Mouse (Mus musculus) kidney, adult 2 months (tissue): ENCODE measurements around the gene Ctdnep1.

ENCODE experiments used
- CTCF ChIP-seq: fragments of 200-500 bp; conservative IDR thresholded peaks from 2 replicates; pipeline ENCODE4 v1.5.1; 2011; ENCODE audit warnings: low read depth, mild to moderate bottlenecking, control low read depth, low read length, moderate library complexity, mixed read lengths; ENCODE audit not compliant: insufficient read depth, insufficient read length
- POLR2A ChIP-seq: fragments of 200-500 bp; IDR thresholded peaks from one replicate; pipeline ENCODE4 v1.6.1; 2011; ENCODE audit warnings: low read depth, low read length, control low read depth

DNA sequence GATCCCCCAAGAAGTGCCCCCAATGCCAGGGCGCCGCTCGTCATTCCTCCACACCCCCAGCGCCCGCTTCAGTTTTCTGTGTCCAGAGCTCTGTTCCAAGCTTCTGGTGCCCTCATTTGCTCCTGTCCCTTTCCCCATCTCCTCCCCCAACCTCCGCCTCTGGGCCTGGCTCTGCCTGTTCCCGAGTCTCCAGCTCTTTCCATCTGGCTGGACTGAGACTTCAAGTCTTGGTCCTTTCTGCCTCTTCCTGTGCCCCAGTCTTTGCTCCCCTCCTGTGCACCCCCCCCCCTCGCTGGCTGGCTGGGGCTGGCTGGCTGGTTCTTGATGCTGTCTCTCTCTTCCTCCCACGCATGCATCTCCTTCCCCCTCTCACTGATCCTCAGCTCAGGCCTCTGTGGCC, 46.4 kb downstream of the Ctdnep1 start:
- TF ChIP-seq CTCF (no peak), POLR2A (no peak)
